Mouse (Mus musculus) heart, adult 18-20 months (tissue): ENCODE measurements at regions not wholly inside any gene's neighbourhood (a gene's known extent, or its start where the extent isn't known, plus 50 kb on each side); places are given as distances from the start of the nearest gene placed in this dataset.
A peak's percentile ranks its signal among the peaks of the same experiment; 100 is the strongest.

Source experiments
- DNase-seq, 2 experiments: peaks; one replicate each; pipeline ENCODE4 v3.0.0; 2021 to 2022; ENCODE audit warnings: mixed read lengths in 1 of 2

DNA sequence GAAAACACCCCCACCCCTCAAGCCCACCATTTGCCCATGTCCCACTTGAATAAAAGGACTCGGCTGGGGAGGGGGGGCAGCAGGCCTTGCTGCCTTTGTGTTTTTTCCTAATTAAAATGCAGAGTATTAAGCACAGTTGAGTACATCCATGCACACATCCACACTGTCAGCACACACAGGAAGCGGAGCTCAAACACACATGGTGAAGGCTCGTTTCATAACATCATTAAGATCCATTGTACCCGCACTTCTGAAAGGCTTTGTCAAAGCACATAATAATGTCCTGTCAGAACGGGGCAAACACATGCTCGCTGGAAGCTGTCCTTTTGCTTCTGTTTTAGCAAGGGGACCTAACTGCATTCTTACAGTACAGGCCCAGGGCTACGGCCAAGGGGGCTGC, 75.3 kb upstream of the Arhgap21 start:
- DNase-seq: no peak

DNA sequence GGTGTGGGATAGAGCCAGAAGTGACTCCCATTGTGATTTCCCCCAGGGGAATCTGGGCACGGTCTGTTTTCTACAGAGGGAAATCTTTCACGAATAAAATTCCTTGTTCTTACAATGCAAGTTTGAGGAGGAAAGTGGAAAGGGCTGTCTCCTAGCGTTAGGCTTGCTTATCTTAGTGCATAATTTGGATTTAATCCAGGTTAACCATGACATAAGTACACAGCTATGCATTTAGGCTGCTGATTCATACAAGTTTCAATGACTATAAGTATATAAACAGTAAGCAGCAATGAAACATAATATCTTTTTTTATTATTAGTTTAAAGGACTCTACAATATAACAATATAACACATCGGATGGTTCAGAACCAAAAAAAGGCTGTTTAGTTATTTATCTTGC, 74.6 kb upstream of the Arhgap21 start:
- no peak for DNase-seq

DNA sequence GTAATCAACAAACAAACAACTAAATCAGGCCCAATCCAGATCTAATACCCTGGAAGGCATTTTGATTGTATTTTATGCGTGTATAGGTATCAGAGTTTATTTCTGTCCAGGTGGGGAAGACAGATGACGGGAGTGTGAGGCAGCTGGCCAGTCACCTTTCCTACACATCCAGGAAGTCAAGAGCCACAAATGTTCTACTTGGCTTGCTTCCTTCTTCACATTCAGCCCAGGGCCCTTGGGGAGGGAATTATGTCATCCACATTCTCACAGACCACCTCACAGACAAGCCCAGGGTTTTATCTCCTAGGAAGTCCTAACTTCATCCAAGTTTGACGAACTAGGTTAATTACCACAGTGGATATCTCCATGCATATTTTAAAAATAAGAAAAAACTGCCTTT, 68.9 kb upstream of the Arhgap21 start:
- peak; percentile 32 to 35 for DNase-seq

DNA sequence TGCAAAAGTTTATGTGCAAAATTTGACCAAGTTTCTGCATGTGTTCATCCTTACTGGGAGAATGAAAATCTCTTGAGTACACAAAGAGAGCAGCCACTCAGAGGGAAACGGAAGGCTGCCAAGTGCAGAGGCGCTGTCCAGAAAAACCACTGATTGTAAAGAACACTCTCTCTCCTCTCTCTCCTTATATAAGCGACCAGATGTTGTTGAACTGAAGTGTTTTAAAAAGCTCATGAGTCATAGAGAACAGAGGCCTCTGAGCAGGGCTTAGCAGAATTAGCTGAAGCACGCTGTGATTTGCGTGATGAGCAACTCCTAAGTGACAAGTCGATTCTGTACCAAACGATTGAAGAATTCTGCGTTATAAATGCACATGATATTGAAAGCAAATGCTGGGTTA, 68.5 kb upstream of the Arhgap21 start:
- peak; percentile 67 to 77 for DNase-seq

DNA sequence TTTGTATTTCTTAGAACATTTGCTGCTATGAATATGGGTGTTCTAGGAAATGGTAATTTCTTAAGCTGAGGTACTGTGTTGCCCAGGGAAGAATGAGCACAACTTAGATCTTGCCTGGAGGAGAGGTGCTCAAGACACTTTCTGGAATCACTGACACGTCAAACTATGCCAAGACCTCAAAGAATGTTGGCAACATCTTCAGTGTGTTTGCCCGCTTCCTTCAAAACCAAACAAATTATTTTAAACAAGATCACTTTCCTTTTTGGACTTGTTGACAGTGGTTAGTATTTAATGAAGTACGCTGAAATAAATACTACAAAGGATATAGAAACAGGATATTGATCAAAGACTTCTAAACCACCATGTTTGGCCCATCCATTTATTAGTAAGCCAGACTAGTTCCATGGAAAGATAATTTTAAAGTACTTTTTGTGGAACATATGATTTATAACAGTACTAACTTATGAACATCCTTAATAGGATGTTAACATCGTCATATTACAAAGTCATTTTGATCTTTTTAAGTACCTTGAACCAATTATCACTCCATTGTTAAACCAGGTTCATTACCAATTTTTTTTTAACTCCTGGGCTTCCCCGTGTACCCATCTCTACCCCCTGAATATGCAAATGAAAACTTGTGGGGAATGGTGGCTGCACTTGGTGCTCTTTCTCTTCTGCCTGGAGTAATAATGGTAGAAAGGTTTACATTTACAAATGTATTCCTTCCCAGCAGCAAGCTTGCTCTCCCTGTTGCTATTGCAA, 67.4 kb upstream of the Arhgap21 start:
- DNase-seq: no peak

DNA sequence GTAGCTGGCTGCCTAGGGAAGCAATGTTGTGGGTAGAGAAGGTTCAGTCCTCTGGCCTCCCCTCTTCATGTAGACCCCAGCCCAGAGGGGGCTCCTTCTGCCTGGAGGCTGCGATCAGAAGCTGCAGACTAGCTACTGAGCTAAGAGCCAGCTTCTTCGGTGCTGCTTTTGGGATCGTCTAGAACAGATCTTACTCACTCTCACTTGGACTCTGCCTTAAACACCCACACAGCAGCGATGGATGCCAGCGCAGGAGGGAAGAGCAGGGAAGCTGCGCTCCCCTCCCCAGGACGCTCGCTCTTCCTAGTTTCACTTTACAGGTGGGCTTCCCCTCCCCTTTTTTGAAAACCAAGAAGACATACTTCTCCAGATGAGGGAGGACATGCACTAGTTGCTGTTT, 66.0 kb upstream of the Arhgap21 start:
- DNase-seq: peak; percentile 32 to 36

DNA sequence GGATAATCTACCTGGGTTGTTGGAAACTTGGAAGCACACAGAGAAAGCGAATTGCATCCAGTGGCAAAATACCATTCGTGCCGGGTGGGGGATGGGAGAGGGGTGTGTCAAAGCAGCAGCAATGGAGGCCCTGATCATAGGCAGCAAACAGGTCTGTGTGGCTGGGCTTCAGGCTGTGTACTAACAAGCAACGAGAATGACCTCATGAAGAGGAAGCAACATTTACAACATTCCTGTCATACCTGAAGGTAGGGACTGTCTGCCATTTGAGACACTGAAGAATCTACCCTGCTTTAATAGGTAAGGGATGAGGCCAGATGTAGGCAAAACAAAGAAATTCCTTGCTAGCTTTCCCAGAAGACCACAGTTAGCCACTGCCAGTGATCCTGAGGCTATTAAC, 62.0 kb upstream of the Arhgap21 start:
- no peak for DNase-seq

DNA sequence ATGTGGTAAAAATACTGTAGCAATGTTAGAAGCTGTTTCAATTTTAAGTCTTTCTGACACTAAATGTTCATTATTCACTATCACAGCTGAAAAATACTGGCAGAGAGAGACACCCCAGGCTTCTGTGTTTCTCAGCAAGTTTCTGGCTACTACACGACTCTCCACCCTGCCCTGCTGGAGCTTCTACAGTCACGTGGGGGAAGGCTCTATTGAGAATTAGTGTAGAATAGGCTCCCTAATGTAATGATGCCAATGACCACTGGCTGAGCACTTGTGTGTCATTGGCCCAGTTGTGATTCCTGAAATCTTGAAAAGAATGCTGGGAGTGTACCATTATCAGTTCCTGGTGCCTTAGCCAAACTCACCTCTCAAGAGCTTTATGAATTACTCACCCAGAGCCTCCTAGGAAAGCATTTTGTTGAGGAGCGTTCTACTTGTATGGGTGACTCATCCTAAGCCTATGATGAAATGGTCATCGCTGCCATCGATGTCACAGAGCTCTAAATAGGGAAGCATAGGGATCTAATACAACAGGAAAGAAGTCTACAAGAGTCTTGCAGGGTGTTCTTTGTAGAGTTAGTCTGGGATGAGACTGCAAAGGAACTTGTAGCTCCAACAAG, 60.8 kb upstream of the Arhgap21 start:
- peak; percentile 39 to 43 for DNase-seq

DNA sequence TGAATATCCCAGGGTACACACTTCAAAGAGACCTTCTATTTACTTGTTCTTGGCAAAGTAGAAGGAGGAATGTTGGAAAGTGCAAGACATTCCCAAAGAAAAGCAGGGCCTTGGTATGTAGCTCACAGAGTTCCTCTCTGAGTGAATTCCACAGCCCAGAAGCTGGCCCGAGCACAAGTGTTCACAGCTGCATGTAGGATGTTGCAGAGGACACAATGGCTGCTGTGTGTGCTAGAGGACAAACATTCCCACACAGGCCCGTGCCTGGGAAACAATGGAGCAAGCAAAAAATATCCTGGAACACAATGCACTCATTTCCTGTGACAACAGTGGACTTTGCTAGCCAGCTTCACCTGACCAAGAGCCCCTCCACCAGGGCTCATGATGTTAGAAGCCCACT, 59.9 kb upstream of the Arhgap21 start:
- peak; percentile 54 to 68 for DNase-seq

DNA sequence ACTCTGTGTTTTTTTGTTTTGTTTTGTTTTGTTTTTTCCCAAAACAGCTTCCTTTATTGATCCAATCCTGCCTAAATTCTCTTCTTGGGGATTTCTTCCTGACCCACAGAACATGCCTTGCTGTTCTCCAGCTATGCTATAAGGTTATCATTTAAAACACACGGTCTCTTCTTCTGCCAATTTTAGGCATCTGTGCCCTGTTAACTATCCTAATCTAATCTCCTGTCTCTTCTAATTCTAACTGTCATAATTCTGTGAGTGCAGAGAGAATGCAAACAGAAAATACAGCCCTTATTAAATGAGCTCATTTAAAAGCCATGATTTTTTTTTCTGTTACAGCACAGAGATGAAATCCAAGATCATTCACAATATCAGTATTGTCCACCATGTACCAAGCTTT, 49.9 kb upstream of the Arhgap21 start:
- no peak for DNase-seq
